Mouse (Mus musculus) kidney, embryonic 16.5 days (tissue): Measurements from ENCODE around the gene Ugt1a6b. TPM values are rescaled to one million over a fixed set of nuclear protein-coding genes. Genes with fewer than 3 reads are reported as not detected.
"Not testable (repeated sequence)": the region's sequence is repeated elsewhere in the genome, so short reads cannot be mapped to it uniquely, and the experiment has no call there.

ENCODE experiments used
- ATAC-seq: fragments of 200-750 bp; cut with Nextera tagmentation; 2 replicates; pipeline ENCODE4 v1.8.0; 2017; ENCODE audit warnings: moderate TSS enrichment; ENCODE audit not compliant: low FRiP score, low TSS enrichment
- H3K27ac ChIP-seq: fragments of 300-500 bp; sonication (generic); 2 replicates; pipeline ENCODE4 v1.5.1; 2014; ENCODE audit warnings: low read length
- H3K27me3 ChIP-seq: fragments of 300-500 bp; sonication (generic); 2 replicates; pipeline ENCODE4 v1.6.1; 2014; ENCODE audit warnings: low read length, control low read depth, mixed read lengths; ENCODE audit not compliant: insufficient read depth
- H3K36me3 ChIP-seq: fragments of 300-500 bp; sonication (generic); 2 replicates; pipeline ENCODE4 v1.6.1; 2014; ENCODE audit warnings: low read length, control low read depth, mixed read lengths; ENCODE audit not compliant: insufficient read depth
- H3K4me1 ChIP-seq: fragments of 300-500 bp; sonication (generic); 2 replicates; pipeline ENCODE4 v1.6.1; 2014; ENCODE audit warnings: low read length, control low read depth, mixed read lengths; ENCODE audit not compliant: insufficient read depth
- H3K4me2 ChIP-seq: fragments of 300-500 bp; sonication (generic); replicated peaks from 2 replicates; pipeline ENCODE4 v1.6.1; 2014; ENCODE audit warnings: low read depth, low read length
- H3K4me3 ChIP-seq: fragments of 300-500 bp; sonication (generic); 2 replicates; pipeline ENCODE4 v1.5.1; 2014; ENCODE audit warnings: mild to moderate bottlenecking, low read length
- H3K9ac ChIP-seq: fragments of 300-500 bp; sonication (generic); replicated peaks from 2 replicates; pipeline ENCODE4 v1.6.1; 2014; ENCODE audit warnings: low read length
- H3K9me3 ChIP-seq: fragments of 300-500 bp; sonication (generic); 2 replicates; pipeline ENCODE4 v1.6.1; 2016; ENCODE audit warnings: low read length, control low read depth
- WGBS: fragments of 180-500 bp; shearing (Covaris S2); extraction: QIAGEN DNeasy Blood & Tissue Kit; methylation state at CpG from one replicate; pipeline ENCODE4 v1.1.7; 2014; 5-methylcytosine and 5-hydroxymethylcytosine counted together
- polyA plus RNA-seq: library from polyadenylated mRNA; unstranded; fragments of >200 nt; fragmentation: Nextera tagmentation; extraction: Ambion mirVana; gene quantifications from 2 replicates; pipeline ENCODE4 v1.2.1, GENCODE M21; 2015

Ugt1a6b gene
- 0.81 and 0.82 TPM in 2 replicates for polyA plus RNA-seq

- not testable (repeated sequence) for H3K27ac ChIP-seq, H3K4me2 ChIP-seq, H3K9me3 ChIP-seq, H3K4me3 ChIP-seq, ATAC-seq, H3K27me3 ChIP-seq, H3K36me3 ChIP-seq, H3K9ac ChIP-seq, H3K4me1 ChIP-seq
- 75% methylated on average over 1 of the region's 3 CpGs for WGBS
These were observed at the start of gene Ugt1a6b for GRCm38 (mm10) chr1:88103019-88103418. TSS of gene Ugt1a6b (plus strand) at chr1:88103252.

DNA sequence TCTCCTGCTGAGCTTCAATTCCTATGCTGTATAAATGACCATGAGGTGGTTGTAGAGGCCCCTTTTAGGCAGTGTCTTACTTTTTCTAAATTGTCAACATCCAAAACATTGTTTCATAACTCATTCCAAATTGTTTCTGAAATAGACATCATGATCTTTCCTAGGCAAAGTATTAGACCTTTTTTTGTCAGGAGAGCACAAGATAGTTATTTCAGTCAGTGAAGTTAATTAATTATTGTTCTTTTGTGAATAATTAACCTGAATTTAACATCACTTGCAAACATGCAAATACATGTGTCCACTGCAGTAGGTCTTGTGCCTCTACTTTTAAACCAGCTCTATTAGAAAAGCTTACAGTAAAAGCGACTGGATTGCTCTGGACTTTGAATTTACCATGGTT lies 48.0 kb upstream of the Ugt1a6b start, which contains the start of gene Ugt1a10:
Gene Ugt1a10 (plus strand): TSS at position 301 of the 400 bp plus-strand sequence.
- H3K9me3 ChIP-seq, result no peaks in the 10 kb centered on the region
- no peak within 1 kb of the TSS for H3K4me2 ChIP-seq
- H3K9ac ChIP-seq, result no peak within 1 kb of the TSS
- no peaks in the 10 kb centered on the region for H3K4me1 ChIP-seq
- H3K27ac ChIP-seq, result peak within 1 kb of the TSS; percentile 65; the same call in 1 of the 2 replicates
- H3K27me3 ChIP-seq, result no peaks in the 10 kb centered on the region
- H3K36me3 ChIP-seq, result no peaks in the 10 kb centered on the region
- no peak within 1 kb of the TSS for H3K4me3 ChIP-seq
- no peak for ATAC-seq
- 77% methylated on average over 1 of the region's 1 CpGs for WGBS

- H3K4me3 ChIP-seq, H3K9ac ChIP-seq, H3K4me1 ChIP-seq, H3K4me2 ChIP-seq, H3K27me3 ChIP-seq, H3K36me3 ChIP-seq, H3K27ac ChIP-seq, H3K9me3 ChIP-seq: not testable (repeated sequence)
- 47% methylated on average over 1 of the region's 2 CpGs for WGBS
- peak; percentile 49 for ATAC-seq
These were observed 36.5 kb upstream of the Ugt1a6b start for GRCm38 (mm10) chr1:88066472-88067102.

DNA sequence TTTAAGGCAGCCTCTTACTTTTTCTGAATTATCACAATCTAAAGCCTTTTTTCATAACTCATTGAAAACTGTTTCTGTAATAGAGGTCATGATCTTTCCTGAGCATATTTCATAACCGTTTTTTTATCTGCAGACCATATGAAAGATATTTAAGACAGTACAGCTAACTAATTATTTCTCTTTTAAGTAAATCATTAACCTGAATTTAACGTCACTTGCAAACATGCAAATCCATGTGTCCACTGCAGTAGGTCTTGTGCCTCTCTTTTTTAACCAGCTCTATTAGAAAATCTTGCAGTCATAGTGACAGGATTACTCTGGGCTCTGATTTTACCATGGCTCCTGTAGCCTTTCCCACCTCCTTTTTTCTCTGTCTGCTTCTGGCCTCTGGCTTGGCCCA lies 32.6 kb upstream of the Ugt1a6b start, which contains the start of gene Ugt1a9:
Gene Ugt1a9 (plus strand): TSS at position 306 of the 400 bp plus-strand sequence.
- H3K4me3 ChIP-seq, result no peak within 1 kb of the TSS
- H3K4me1 ChIP-seq, result no peaks in the 10 kb centered on the region
- no peak within 1 kb of the TSS for H3K9ac ChIP-seq
- no peak for ATAC-seq
- no peaks in the 10 kb centered on the region for H3K36me3 ChIP-seq
- no peak within 1 kb of the TSS for H3K27ac ChIP-seq
- H3K4me2 ChIP-seq, result no peak within 1 kb of the TSS
- 53% methylated on average over 2 of the region's 2 CpGs for WGBS
- H3K9me3 ChIP-seq, result no peaks in the 10 kb centered on the region
- no peaks in the 10 kb centered on the region for H3K27me3 ChIP-seq

DNA sequence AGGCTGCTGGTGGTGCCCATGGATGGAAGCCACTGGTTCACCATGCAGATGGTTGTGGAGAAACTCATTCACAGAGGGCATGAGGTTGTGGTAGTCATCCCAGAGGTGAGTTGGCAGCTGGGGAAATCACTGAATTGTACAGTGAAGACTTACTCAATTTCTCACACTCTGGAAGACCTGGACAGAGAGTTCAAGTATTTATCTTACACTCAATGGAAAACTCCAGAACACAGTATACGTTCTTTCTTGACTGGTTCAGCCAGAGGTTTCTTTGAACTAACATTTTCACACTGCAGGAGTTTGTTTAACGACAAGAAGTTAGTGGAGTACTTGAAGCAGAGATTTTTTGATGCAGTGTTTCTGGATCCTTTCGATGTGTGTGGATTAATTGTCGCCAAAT lies 32.1 kb upstream of the Ugt1a6b start:
- Histone ChIP-seq H3K27ac (no peak overlapping the region), H3K9me3 (no peaks in the 10 kb centered on the region), H3K27me3 (no peaks in the 10 kb centered on the region), H3K4me1 (no peaks in the 10 kb centered on the region), H3K4me2 (no peak overlapping the region), H3K9ac (no peak overlapping the region), H3K36me3 (no peaks in the 10 kb centered on the region), H3K4me3 (no peak overlapping the region)
- WGBS, result 81% methylated on average over 4 of the region's 4 CpGs
- no peak for ATAC-seq

GRCm38 (mm10) chr1:88074471-88074870 lies 28.6 kb upstream of the Ugt1a6b start:
- no peaks in the 10 kb centered on the region for H3K27me3 ChIP-seq
- H3K4me1 ChIP-seq, result no peaks in the 10 kb centered on the region
- WGBS, result 82% methylated on average over 2 of the region's 2 CpGs
- H3K27ac ChIP-seq, result no peak overlapping the region
- no peaks in the 10 kb centered on the region for H3K9me3 ChIP-seq
- H3K36me3 ChIP-seq, result no peaks in the 10 kb centered on the region
- H3K4me2 ChIP-seq, result no peak overlapping the region
- no peak for ATAC-seq
- no peak overlapping the region for H3K9ac ChIP-seq
- no peak overlapping the region for H3K4me3 ChIP-seq

DNA sequence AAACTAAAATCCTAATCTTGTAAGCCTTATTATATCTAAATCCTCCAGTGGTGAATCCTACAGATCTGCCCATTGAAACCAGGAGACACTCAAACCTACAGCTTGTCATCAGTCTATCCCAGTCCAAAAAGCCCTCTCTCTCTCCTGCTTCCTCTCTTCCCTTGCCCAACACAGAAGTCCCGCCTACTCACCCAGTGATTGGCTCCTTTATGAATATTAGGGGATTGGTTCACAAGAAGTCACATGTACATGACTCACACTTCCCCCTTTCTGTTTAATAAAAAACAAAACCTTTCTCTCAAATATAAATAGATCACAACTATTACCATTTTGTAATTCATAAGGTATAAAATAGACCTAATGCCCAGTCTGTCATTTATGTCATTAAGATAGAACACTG lies 25.9 kb upstream of the Ugt1a6b start:
- H3K36me3 ChIP-seq, result no peaks in the 10 kb centered on the region
- 88% methylated on average over 1 of the region's 1 CpGs for WGBS
- H3K27me3 ChIP-seq, result no peaks in the 10 kb centered on the region
- H3K27ac ChIP-seq, result no peak overlapping the region
- no peak overlapping the region for H3K9ac ChIP-seq
- no peak overlapping the region for H3K4me3 ChIP-seq
- H3K9me3 ChIP-seq, result no peaks in the 10 kb centered on the region
- H3K4me2 ChIP-seq, result no peak overlapping the region
- ATAC-seq, result no peak
- no peaks in the 10 kb centered on the region for H3K4me1 ChIP-seq

DNA sequence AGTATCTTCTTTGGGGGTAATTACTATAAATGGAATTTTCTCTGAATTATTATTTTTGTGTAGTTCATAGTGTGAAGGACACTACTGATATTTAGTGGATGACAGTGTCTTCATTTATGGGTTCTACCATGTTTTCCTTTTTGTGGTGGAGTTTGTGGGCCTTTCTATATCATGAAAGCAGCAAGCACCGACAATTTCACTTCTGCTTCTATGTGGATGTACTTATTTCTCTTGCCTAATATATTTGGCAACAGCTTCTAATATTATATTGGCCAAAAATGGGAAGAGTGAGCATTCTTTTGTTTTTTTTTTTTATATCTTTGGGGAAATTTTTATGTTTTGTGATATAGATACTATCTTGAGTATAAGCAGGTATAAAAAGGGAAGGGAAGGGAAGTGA lies 21.4 kb upstream of the Ugt1a6b start:
- 96% methylated on average over 1 of the region's 1 CpGs for WGBS
- no peak for ATAC-seq
- Histone ChIP-seq H3K27ac (no peak overlapping the region), H3K9me3 (no peaks in the 10 kb centered on the region), H3K36me3 (no peaks in the 10 kb centered on the region), H3K4me3 (no peak overlapping the region), H3K4me2 (no peak overlapping the region), H3K27me3 (no peaks in the 10 kb centered on the region), H3K9ac (no peak overlapping the region), H3K4me1 (no peaks in the 10 kb centered on the region)

DNA sequence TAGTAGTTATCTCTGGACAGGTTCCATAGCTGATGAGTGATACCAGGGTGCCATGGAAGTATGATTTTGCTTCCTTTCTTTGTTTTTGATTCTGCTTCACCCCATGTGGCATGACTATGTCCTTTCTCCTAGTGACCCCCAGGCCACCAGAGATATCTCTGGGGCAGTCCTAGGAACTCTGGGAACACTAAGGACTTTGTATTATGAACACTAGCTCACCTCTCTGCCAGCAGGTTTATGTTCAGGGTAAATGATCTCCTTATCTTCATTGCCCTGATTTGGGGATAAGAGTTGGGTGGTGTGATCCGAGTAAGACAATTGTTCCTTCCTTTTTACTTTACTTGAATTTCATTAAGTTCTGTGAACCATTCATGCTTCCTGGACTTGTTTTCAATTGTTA lies 16.9 kb upstream of the Ugt1a6b start:
- Histone ChIP-seq H3K9me3 (no peaks in the 10 kb centered on the region), H3K36me3 (no peaks in the 10 kb centered on the region), H3K4me1 (no peaks in the 10 kb centered on the region), H3K4me2 (no peak overlapping the region), H3K4me3 (no peak overlapping the region), H3K27me3 (no peaks in the 10 kb centered on the region), H3K27ac (no peak overlapping the region), H3K9ac (no peak overlapping the region)
- 60% methylated on average over 1 of the region's 1 CpGs for WGBS
- no peak for ATAC-seq

GRCm38 (mm10) chr1:88087513-88087912 lies 15.5 kb upstream of the Ugt1a6b start, which contains the start of gene Ugt1a8:
TSS of gene Ugt1a8 (plus strand) at chr1:88087813.
- Histone ChIP-seq H3K9ac (no peak within 1 kb of the TSS), H3K4me1 (no peaks in the 10 kb centered on the region), H3K36me3 (no peaks in the 10 kb centered on the region), H3K27me3 (no peaks in the 10 kb centered on the region), H3K4me2 (no peak within 1 kb of the TSS), H3K9me3 (no peaks in the 10 kb centered on the region), H3K27ac (no peak within 1 kb of the TSS), H3K4me3 (no peak within 1 kb of the TSS)
- WGBS, result 80% methylated on average over 3 of the region's 3 CpGs
- ATAC-seq, result no peak
